Mouse (Mus musculus) erythroblast, embryonic 14.5 days (primary cell): ENCODE results near the gene Ubash3b.

Experiments used
- GATA1 ChIP-seq: IDR thresholded peaks from 2 replicates; pipeline ENCODE4 v1.6.1; 2012; ENCODE audit warnings: low read length, inconsistent platforms, mixed read lengths
- TAL1 ChIP-seq: IDR thresholded peaks from 3 replicates; pipeline ENCODE4 v1.6.1; 2012; ENCODE audit warnings: low read length, inconsistent platforms, mixed read lengths

- no peak for TF ChIP-seq GATA1
- no peak for TF ChIP-seq TAL1
These were observed 6.7 kb upstream of the Ubash3b start for GRCm38 (mm10) chr9:41168206-41168605.
